Mouse (Mus musculus): ENCODE measurements around the gene Fkbp15.

GRCm38 (mm10) chr4:62274841-62275536 is 85.4 kb downstream of the Fkbp15 start:
- no peak for TF ChIP-seq CTCF (IDR thresholded peaks at IDR 0.05; ENCODE audit: low read depth, low read length)
- no peak for TF ChIP-seq POLR2A (IDR thresholded peaks at IDR 0.05; ENCODE audit: extremely low read depth, insufficient read depth, low read length)
